Mouse (Mus musculus): ENCODE results near the gene E130208F15Rik.

E130208F15Rik gene

DNA sequence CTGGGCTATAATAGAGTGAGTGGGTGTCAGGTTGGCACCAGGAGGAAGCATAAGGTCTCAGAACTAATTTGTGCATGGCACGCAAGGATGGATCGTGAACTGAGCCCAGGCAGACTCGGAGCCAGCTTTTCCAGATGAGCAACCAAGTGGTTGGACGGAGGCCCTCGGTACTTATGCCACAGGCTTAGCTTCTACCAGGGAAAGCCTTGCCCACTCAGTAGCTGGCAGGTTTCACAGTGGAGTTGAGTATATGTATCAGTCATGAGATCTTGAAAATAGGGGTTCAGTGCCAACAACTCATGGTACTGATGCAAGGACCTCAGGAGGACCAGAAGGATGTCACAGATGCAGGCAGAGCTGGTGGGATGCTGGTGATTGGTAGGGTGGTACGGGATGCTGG lies 14.1 kb downstream of the E130208F15Rik start:
- no peak for DNase-seq

- peak; percentile 93 to 95 for DNase-seq
Observed at GRCm38 (mm10) chr7:30336384-30336783, 14.8 kb downstream of the E130208F15Rik start.

DNA sequence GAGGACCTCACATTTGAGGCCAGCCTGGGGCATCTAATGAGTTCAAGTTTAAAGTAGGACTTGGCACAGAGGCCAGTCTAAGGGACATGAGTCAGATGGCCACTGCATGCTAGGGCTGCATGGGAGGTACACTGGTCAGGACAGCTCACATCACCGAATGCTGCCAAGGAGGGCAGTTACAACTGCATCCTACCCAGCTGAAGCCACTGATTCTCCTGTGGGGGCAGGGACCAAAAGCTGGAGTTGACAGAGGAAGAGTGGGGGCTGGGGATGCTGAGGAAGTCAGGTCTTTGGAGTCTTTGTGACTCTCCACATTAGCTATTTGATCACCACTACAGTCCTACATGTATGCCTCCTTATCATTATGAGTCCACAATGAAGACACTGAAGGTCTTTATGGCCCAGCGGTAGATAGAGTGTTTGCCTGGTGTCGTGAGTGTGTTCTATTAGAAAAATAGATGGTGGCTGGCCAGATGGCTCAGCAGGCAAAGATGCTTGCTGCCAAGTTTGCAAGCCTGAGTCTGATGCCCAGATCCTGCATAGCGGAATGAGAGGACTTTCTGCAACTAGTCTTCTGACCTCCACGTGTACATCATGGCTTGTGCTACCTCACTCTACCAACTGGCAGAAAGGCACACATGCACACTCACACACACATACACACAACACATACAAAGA lies 18.0 kb downstream of the E130208F15Rik start:
- DNase-seq, result no peak

DNA sequence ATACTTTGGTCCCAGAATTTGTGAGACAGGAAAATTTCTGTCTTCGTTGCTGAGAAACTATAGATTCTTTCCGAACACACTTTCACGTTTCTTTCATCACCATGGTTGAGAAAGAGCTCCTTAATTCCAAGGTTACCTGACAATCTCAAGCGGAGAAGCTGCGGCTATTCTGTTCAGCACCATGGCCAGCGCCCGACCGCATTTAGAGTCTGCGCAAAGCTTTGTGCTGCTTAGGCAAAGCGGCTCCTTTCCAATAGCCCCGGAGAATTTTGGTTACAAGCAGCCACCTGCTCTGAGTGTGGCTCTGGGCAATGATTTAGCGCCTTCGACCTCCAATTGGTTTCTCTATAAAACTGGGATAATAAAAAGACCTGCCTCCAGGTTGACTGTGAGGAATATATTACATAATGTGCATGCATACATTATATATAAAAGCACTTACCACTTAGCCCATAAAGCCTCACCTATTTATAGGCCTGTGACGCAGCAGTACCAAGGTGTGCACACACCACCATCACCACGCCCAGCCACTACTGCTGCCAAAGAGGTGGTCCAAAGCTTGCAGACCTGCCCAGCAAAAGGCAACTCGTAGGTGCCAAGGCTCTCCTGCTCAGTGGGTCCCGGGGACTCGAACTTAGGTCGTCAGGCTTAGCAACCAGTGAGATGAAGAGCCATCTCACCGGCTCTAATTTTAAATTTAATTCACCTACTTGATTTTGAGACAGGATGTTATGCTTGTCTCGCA lies 25.3 kb downstream of the E130208F15Rik start:
- DNase-seq, result peak; percentile 92 to 93

DNA sequence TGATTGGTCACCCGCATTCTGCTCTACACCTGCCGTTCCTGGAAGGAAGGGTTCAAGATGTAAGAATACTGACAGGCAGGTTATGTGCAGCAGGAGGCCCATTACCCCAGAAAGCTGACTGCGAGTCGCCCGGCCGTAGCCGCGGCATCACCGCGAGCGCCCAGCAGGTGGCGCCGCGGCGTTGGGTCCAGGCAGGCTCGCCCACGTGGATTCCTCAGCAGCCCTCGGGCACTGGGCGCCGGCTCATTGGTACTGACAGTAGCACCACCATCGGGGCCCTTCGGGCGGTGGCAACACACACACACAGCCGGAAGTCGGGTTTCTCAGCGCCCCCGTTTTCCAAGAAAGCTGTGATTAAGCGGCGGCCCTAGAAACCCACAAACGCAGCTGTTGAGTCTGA lies 26.3 kb downstream of the E130208F15Rik start:
- peak; percentile 79 to 85 for DNase-seq

GRCm38 (mm10) chr7:30353279-30353822 lies 31.8 kb downstream of the E130208F15Rik start:
- peak; percentile 78 to 83 for DNase-seq

DNA sequence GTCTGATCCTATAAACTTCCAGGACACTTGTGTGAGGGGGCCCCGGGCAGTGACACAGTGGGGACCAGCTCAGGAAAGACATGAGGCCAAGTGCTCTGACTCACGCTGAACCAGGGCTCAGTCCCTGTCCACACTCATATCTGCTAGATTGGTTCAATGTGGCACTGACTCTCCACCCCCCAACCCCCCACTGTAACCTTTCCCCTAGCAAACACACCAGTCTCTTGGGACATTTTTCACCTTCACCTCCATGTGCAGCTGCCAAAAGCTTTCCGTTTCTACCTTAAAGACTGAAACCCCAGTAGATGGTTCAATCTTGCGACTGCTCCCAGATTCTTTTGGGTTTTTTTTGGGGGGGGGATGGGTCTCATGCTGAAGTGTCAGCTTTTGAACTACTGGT lies 32.5 kb downstream of the E130208F15Rik start:
- no peak for DNase-seq

GRCm38 (mm10) chr7:30358378-30359186 lies 37.0 kb downstream of the E130208F15Rik start:
- peak in 1 of 2 experiments; percentile 27 for DNase-seq

GRCm38 (mm10) chr7:30359276-30359865 lies 37.8 kb downstream of the E130208F15Rik start:
- DNase-seq, result peak; percentile 39 to 55

- no peak for DNase-seq
Observed at GRCm38 (mm10) chr7:30360028-30360427, 38.5 kb downstream of the E130208F15Rik start.

- DNase-seq, result peak; percentile 76 to 85
Observed at GRCm38 (mm10) chr7:30362652-30363343, 41.3 kb downstream of the E130208F15Rik start, which contains the start of gene Lrfn3. Gene Lrfn3, minus strand, starts transcription at chr7:30362772.

DNA sequence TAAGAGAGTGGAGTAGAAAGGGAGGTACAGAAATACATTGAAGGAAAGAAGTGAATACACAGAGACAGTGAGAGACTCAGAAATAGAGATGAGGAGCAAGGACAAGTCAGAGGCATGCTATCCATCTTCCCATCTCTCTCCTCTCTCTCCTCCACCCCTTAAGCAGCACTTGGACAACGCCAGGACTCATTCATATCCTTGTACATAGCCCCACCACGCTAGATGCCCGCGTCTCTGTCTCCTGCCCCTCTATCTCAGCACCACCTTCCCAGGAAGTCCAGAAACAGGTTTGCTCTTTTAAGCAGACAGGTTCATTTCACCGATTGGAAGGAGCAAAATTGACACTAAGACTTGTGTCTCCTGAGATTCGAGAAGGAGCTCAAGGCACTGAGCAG lies 41.8 kb downstream of the E130208F15Rik start:
- DNase-seq, result no peak

GRCm38 (mm10) chr7:30367466-30367865 lies 45.9 kb downstream of the E130208F15Rik start:
- DNase-seq, result no peak

Data from kidney, postnatal 4 days (tissue).